Mouse (Mus musculus): ENCODE results near the gene Tenm4. TPM values are rescaled to one million over a fixed set of nuclear protein-coding genes. Genes with fewer than 3 reads are reported as not detected.

The Tenm4 gene
- total and polyA plus RNA-seq, 3 experiments: 9.2 to 15.2 TPM; not detected in 1

DNA sequence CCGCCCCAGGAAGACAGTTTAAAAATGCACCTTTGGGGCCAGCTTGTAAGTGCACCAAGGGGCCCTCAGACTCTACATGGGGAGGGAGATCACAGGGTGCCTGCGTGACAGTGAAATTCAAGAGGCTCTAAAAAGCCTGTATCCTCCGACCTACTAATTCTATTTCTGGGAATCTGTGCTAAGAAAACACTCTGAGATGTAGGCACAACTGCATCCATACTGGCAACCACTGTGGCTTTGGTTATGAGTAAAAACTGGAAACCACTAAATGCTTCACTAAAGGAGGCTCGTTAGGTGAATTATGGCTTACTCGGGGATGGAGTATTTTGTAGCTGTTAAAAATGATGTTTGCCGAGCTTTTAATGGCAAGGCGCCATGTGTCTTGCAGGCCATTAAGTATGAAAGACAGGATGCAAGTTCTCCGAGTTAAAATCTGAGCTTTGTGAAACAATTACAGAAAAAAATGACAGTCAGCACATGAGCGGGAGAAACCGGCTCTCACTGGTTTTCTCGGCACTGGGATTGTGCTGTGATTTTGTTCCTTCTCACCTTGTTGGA, 238.4 kb downstream of the Tenm4 start:
- no peak for DNase-seq (ENCODE audit: low read depth, low spot score)
- TF ChIP-seq CHD1 (IDR thresholded peaks at IDR 0.05; ENCODE audit: low read depth, low read length) (no peak), POLR2AphosphoS2 (IDR thresholded peaks at IDR 0.05; ENCODE audit: low read length) (no peak), GATA1 (IDR thresholded peaks at IDR 0.05; ENCODE audit: low read depth, low read length) (no peak), MAFK (IDR thresholded peaks at IDR 0.05; ENCODE audit: borderline replicate concordance, low read depth, low read length) (no peak), CHD2 (IDR thresholded peaks at IDR 0.05; ENCODE audit: low read length) (no peak), JUND (IDR thresholded peaks at IDR 0.05; ENCODE audit: low read depth, low read length) (no peak), GABPA (IDR thresholded peaks at IDR 0.05; ENCODE audit: low read depth, low read length) (no peak), MYB (IDR thresholded peaks at IDR 0.05; ENCODE audit: low read depth, low read length) (no peak), E2F4 (IDR thresholded peaks at IDR 0.05; ENCODE audit: borderline replicate concordance, low read depth, low read length) (no peak), HCFC1 (IDR thresholded peaks at IDR 0.05; ENCODE audit: low read depth, low read length) (no peak), RCOR1 (IDR thresholded peaks at IDR 0.05; ENCODE audit: low read depth, low read length) (no peak), ZKSCAN1 (IDR thresholded peaks at IDR 0.05; ENCODE audit: low read depth, low read length) (no peak), ELF1 (IDR thresholded peaks at IDR 0.05; ENCODE audit: low read depth, low read length) (no peak), POLR2A (IDR thresholded peaks at IDR 0.05; ENCODE audit: control insufficient read depth in 1 of 2, insufficient read depth in 1 of 2, low read depth in 1 of 2, low read length in 2 of 2, poor library complexity in 1 of 2) (no peak), ZMIZ1 (IDR thresholded peaks at IDR 0.05; ENCODE audit: low read depth, low read length) (no peak), RAD21 (IDR thresholded peaks at IDR 0.05; ENCODE audit: low read depth, low read length) (no peak)
- no peaks in the 10 kb centered on the region for H3K36me3 ChIP-seq (ENCODE audit: control insufficient read depth in 1 of 2, insufficient read depth in 2 of 2, low read length in 2 of 2)
- H3K79me2 ChIP-seq (ENCODE audit: control insufficient read depth, insufficient read depth, low read length, poor library complexity): no peaks in the 10 kb centered on the region
- H3K4me1 ChIP-seq (ENCODE audit: control insufficient read depth in 1 of 2, insufficient read depth in 2 of 2, low read length in 2 of 2): no peaks in the 10 kb centered on the region
- H3K4me3 ChIP-seq (ENCODE audit: control insufficient read depth in 1 of 2, insufficient read depth in 1 of 2, low read depth in 2 of 2, low read length in 2 of 2): no peak overlapping the region
- H3K27ac ChIP-seq (ENCODE audit: control insufficient read depth, low read depth, low read length): no peak overlapping the region
- H3K27me3 ChIP-seq (ENCODE audit: control insufficient read depth in 1 of 2, insufficient read depth in 2 of 2, low read length in 2 of 2): no peaks in the 10 kb centered on the region
- no peaks in the 10 kb centered on the region for H3K9me3 ChIP-seq (replicated peaks; ENCODE audit: insufficient read depth, low read length)
- no peak overlapping the region for H3K9ac ChIP-seq (ENCODE audit: control insufficient read depth, low read depth, low read length, poor library complexity, severe bottlenecking)

DNA sequence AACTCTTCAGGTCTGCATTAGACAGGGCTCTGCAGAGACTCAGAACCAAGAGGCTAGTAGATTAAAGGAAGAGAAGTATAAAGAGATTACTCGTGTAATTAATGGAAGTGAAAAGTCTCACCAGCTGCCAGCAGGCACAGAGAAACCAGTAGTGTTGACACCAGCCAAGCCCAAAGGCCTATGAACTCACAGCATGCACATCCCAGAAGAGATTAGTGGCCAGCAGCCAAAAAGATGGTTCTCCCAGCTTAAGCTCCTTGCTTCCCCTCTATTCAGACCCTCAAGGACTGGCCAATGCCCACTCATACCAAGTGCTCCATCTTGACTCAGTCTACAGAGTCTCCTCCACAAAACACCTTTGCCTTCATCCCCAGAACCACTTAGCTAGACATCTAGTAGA, 242.8 kb downstream of the Tenm4 start:
- Histone ChIP-seq H3K4me3 (ENCODE audit: control insufficient read depth in 1 of 2, insufficient read depth in 1 of 2, low read depth in 2 of 2, low read length in 2 of 2) (no peak overlapping the region), H3K36me3 (ENCODE audit: control insufficient read depth in 1 of 2, insufficient read depth in 2 of 2, low read length in 2 of 2) (no peaks in the 10 kb centered on the region), H3K9ac (ENCODE audit: control insufficient read depth, low read depth, low read length, poor library complexity, severe bottlenecking) (no peak overlapping the region), H3K9me3 (replicated peaks; ENCODE audit: insufficient read depth, low read length) (no peaks in the 10 kb centered on the region), H3K27me3 (ENCODE audit: control insufficient read depth in 1 of 2, insufficient read depth in 2 of 2, low read length in 2 of 2) (no peaks in the 10 kb centered on the region), H3K4me1 (ENCODE audit: control insufficient read depth in 1 of 2, insufficient read depth in 2 of 2, low read length in 2 of 2) (no peaks in the 10 kb centered on the region), H3K79me2 (ENCODE audit: control insufficient read depth, insufficient read depth, low read length, poor library complexity) (no peaks in the 10 kb centered on the region), H3K27ac (ENCODE audit: control insufficient read depth, low read depth, low read length) (no peak overlapping the region)
- TF ChIP-seq MYB (IDR thresholded peaks at IDR 0.05; ENCODE audit: low read depth, low read length) (no peak), GATA1 (IDR thresholded peaks at IDR 0.05; ENCODE audit: low read depth, low read length) (no peak), USF2 (IDR thresholded peaks at IDR 0.05; ENCODE audit: borderline replicate concordance in 1 of 2, insufficient read depth in 1 of 2, low read depth in 1 of 2, low read length in 2 of 2) (no peak), USF1 (IDR thresholded peaks at IDR 0.05; ENCODE audit: low read depth, low read length) (no peak), TAL1 (IDR thresholded peaks at IDR 0.05; ENCODE audit: low read length) (no peak), ELF1 (IDR thresholded peaks at IDR 0.05; ENCODE audit: low read depth, low read length) (no peak), RCOR1 (IDR thresholded peaks at IDR 0.05; ENCODE audit: low read depth, low read length) (no peak), POLR2A (IDR thresholded peaks at IDR 0.05; ENCODE audit: control insufficient read depth in 1 of 2, insufficient read depth in 1 of 2, low read depth in 1 of 2, low read length in 2 of 2, poor library complexity in 1 of 2) (no peak), EP300 (IDR thresholded peaks at IDR 0.05; ENCODE audit: low read depth in 1 of 2, low read length in 2 of 2) (no peak), MXI1 (IDR thresholded peaks at IDR 0.05; ENCODE audit: low read depth, low read length) (no peak), BHLHE40 (IDR thresholded peaks at IDR 0.05; ENCODE audit: borderline replicate concordance, low read depth, low read length) (no peak), ETS1 (IDR thresholded peaks at IDR 0.05; ENCODE audit: low read depth, low read length) (no peak), MEF2A (IDR thresholded peaks at IDR 0.05; ENCODE audit: extremely low read depth, insufficient replicate concordance, low read depth, low read length, poor library complexity, severe bottlenecking) (no peak), RAD21 (IDR thresholded peaks at IDR 0.05; ENCODE audit: low read depth, low read length) (no peak), ZC3H11A (IDR thresholded peaks at IDR 0.05; ENCODE audit: low read depth, low read length) (no peak), CHD1 (IDR thresholded peaks at IDR 0.05; ENCODE audit: low read depth, low read length) (no peak)
- no peak for DNase-seq (ENCODE audit: low read depth, low spot score)
